Mouse (Mus musculus) liver, embryonic 14.5 days (tissue): ENCODE measurements around the gene Fgfr2.

Experiments
- CTCF ChIP-seq: IDR thresholded peaks from 2 replicates; pipeline ENCODE4 v1.5.1; 2016; ENCODE audit warnings: antibody characterized with exemption, low read depth, control low read depth
- EP300 ChIP-seq: IDR thresholded peaks from 2 replicates; pipeline ENCODE4 v1.6.1; 2016; ENCODE audit warnings: antibody characterized with exemption, low read depth

GRCm38 (mm10) chr7:132925227-132925626 lies 197.9 kb downstream of the Fgfr2 start:
- TF ChIP-seq CTCF (no peak), EP300 (no peak)
